16 mouse cellular contexts compared by ENCODE assay signal in the genomic region with DNA sequence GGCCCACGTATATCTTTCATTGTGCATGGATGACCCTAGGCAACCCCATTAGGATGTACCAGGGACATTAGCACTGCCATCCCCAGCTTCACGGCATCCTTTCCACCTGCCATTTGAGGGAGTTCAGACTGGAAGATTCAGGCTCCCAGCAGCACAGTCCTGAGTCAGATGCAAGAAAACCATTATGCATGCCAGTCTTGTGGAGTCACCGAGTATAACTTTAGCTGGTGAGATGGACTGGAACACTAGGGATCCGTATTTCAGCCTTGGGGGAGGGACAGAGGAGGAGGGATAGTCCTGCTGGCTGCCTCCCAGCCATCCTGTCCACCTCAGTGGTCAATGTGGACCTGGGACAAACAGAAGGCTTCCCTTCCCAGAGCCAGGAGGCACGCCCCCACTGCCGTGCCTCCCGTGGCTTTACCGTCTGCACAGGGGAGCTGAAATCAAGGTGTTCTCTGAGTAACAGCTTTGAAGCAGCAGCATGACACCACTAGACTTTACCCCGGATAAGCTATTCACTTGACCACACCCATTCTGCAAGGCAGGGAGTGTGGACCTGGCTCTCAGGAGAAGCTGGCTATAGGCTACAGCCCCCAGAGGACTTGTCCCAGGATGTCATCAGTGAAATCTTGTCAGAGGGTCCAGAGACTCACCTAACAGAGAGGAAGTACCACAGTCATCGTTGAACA.
DNase-seq lines count a peak whose midpoint lies in the region; ATAC-seq and TF ChIP-seq lines count a peak whose summit lies in the region.
"Had no signal": no experiment of that assay in that cellular context is flagged by ENCODE, and none has a peak within 500 bp of the region (broad histone marks: within the 10 kb centered on the region; RNA-seq: fewer than 3 reads in every experiment).

No protein-coding gene starts in this region.

- no peaks in the 10 kb centered on the region for H3K9me3 ChIP-seq in intestine, embryonic 15.5 days
- H3K9me3 ChIP-seq: embryonic facial prominence, embryonic 12.5 days; heart, embryonic 12.5 days; neural tube, embryonic 13.5 days had no signal

- H3K4me1 ChIP-seq in intestine, embryonic 15.5 days (replicated peaks): peaks cover 8% of the 10 kb centered on the region; the same call in 1 of the 2 replicates
- H3K4me1 ChIP-seq: embryonic facial prominence, embryonic 12.5 days; heart, embryonic 12.5 days had no signal

- H3K36me3 ChIP-seq in intestine, embryonic 15.5 days: no peaks in the 10 kb centered on the region
- H3K36me3 ChIP-seq: embryonic facial prominence, embryonic 12.5 days; heart, embryonic 12.5 days; neural tube, embryonic 13.5 days had no signal

- no peak overlapping the region for H3K4me3 ChIP-seq in layer of hippocampus, adult 2 months
- H3K4me3 ChIP-seq in intestine, embryonic 15.5 days (replicated peaks): no peak overlapping the region
- no peak overlapping the region for H3K4me3 ChIP-seq in gastrocnemius, adult 2 months
- H3K4me3 ChIP-seq: embryonic facial prominence, embryonic 12.5 days; heart, embryonic 12.5 days; neural tube, embryonic 13.5 days had no signal

- H3K4me2 ChIP-seq in intestine, embryonic 15.5 days (replicated peaks): 0 out of 2 replicates have a peak overlapping the region, but pooled peaks have one; percentile 12
- H3K4me2 ChIP-seq: embryonic facial prominence, embryonic 12.5 days; heart, embryonic 12.5 days; neural tube, embryonic 13.5 days had no signal

- no peak for DNase-seq in layer of hippocampus, adult 2 months (ENCODE audit: low spot score in 2 of 2)
- no peak for DNase-seq in layer of hippocampus, adult 8-10 months (ENCODE audit: low spot score in 2 of 2)
- DNase-seq in cerebellum, adult 18-20 months: peak; percentile 94
- peak; percentile 39 for DNase-seq in kidney, postnatal 14 days
- no peak for DNase-seq in layer of hippocampus, adult 18-20 months (ENCODE audit: low spot score in 2 of 2)
- no peak for DNase-seq in gastrocnemius, postnatal 10 days
- DNase-seq in gastrocnemius, adult 2 months: no peak
- DNase-seq: liver; lung, adult 2 months; spleen, adult 18-20 months; thymus, adult 18-20 months had no signal

- peak overlapping the region; percentile 76; the same call in 1 of the 2 replicates for H3K27ac ChIP-seq in layer of hippocampus, adult 2 months
- no peak overlapping the region for H3K27ac ChIP-seq in intestine, embryonic 15.5 days
- H3K27ac ChIP-seq in gastrocnemius, adult 2 months: no peak overlapping the region
- H3K27ac ChIP-seq: embryonic facial prominence, embryonic 12.5 days; neural tube, embryonic 13.5 days had no signal

- no peaks in the 10 kb centered on the region for H3K27me3 ChIP-seq in intestine, embryonic 15.5 days (replicated peaks)
- H3K27me3 ChIP-seq: embryonic facial prominence, embryonic 12.5 days; neural tube, embryonic 13.5 days had no signal

- no peak for TF ChIP-seq CTCF in layer of hippocampus, adult 2 months (conservative IDR thresholded peaks at IDR 0.05)
- no peak for TF ChIP-seq CTCF in gastrocnemius, adult 2 months (IDR thresholded peaks at IDR 0.05)

- WGBS in intestine, embryonic 15.5 days: 63% methylated on average over 10 of the region's 10 CpGs

- ATAC-seq in intestine, embryonic 15.5 days: peak; percentile 87
- ATAC-seq: midbrain, embryonic 16.5 days had no signal

- H3K9ac ChIP-seq in intestine, embryonic 15.5 days: no peak overlapping the region
- H3K9ac ChIP-seq: embryonic facial prominence, embryonic 12.5 days; heart, embryonic 12.5 days; neural tube, embryonic 13.5 days had no signal

- intact Hi-C loops in gastrocnemius, adult 2 months (cut with DNase I): no loop called here

Comparison
In these comparisons a context has a peak if more than half of its experiments do, and no peak if none do; other contexts are left out.
1. DNase-seq: peak in cerebellum, adult 18-20 months (2 of 2) and kidney, postnatal 14 days (single experiment); none in layer of hippocampus, adult 2 months (0 of 2), layer of hippocampus, adult 8-10 months (0 of 2), layer of hippocampus, adult 18-20 months (0 of 2), gastrocnemius, postnatal 10 days (single experiment) and gastrocnemius, adult 2 months (single experiment).